Mouse (Mus musculus): ENCODE data around the gene Mansc1. TPM values are rescaled to one million over a fixed set of nuclear protein-coding genes. Genes with fewer than 3 reads are reported as not detected.

The Mansc1 gene
- polyA plus RNA-seq, 1 experiment from 2014 or later = 1.6 TPM

- Histone ChIP-seq H3K27ac (ENCODE audit: low read depth) (no peak overlapping the region), H3K27me3 (ENCODE audit: insufficient read depth, low read length) (no peaks in the 10 kb centered on the region), H3K9me3 (ENCODE audit: low read length) (no peaks in the 10 kb centered on the region), H3K4me1 (ENCODE audit: insufficient read depth) (no peaks in the 10 kb centered on the region; the same call in 1 of the 2 replicates), H3K4me2 (ENCODE audit: low read depth, low read length) (no peak overlapping the region), H3K4me3 (ENCODE audit: low read depth, low read length) (no peak overlapping the region), H3K36me3 (replicated peaks; ENCODE audit: insufficient read depth, low read length) (no peaks in the 10 kb centered on the region), H3K9ac (replicated peaks) (no peak overlapping the region)
- ATAC-seq = no peak
- WGBS (ENCODE audit: insufficient replicate concordance) = 56% methylated on average over 3 of the region's 3 CpGs
- DNase-seq = no peak
- TF ChIP-seq CTCF (IDR thresholded peaks at IDR 0.05; ENCODE audit: low read depth) = peak; percentile 21; the same call in 1 of the 2 replicates
- TF ChIP-seq EP300 (IDR thresholded peaks at IDR 0.05; ENCODE audit: low read depth) = no peak
These were observed 14.7 kb downstream of the Mansc1 start for GRCm38 (mm10) chr6:134617589-134617988.

GRCm38 (mm10) chr6:134614723-134615648 lies 17.3 kb downstream of the Mansc1 start:
- Histone ChIP-seq H3K4me3 (ENCODE audit: low read depth, low read length) (peak overlapping the region; percentile 41), H3K36me3 (replicated peaks; ENCODE audit: insufficient read depth, low read length) (no peaks in the 10 kb centered on the region), H3K9me3 (ENCODE audit: low read length) (no peaks in the 10 kb centered on the region), H3K9ac (replicated peaks) (0 out of 2 replicates have a peak overlapping the region, but pooled peaks have one; percentile 22), H3K4me2 (ENCODE audit: low read depth, low read length) (peak overlapping the region; percentile 78), H3K27ac (ENCODE audit: low read depth) (peak overlapping the region; percentile 72), H3K4me1 (ENCODE audit: insufficient read depth) (no peaks in the 10 kb centered on the region; the same call in 1 of the 2 replicates), H3K27me3 (ENCODE audit: insufficient read depth, low read length) (no peaks in the 10 kb centered on the region)
- peak; percentile 97 for ATAC-seq
- 11% methylated on average over 16 of the region's 16 CpGs for WGBS (ENCODE audit: insufficient replicate concordance)
- TF ChIP-seq CTCF (IDR thresholded peaks at IDR 0.05; ENCODE audit: low read depth) = peak; percentile 99
- peak; percentile 57 for TF ChIP-seq EP300 (IDR thresholded peaks at IDR 0.05; ENCODE audit: low read depth)
- DNase-seq = peak; percentile 89

DNA sequence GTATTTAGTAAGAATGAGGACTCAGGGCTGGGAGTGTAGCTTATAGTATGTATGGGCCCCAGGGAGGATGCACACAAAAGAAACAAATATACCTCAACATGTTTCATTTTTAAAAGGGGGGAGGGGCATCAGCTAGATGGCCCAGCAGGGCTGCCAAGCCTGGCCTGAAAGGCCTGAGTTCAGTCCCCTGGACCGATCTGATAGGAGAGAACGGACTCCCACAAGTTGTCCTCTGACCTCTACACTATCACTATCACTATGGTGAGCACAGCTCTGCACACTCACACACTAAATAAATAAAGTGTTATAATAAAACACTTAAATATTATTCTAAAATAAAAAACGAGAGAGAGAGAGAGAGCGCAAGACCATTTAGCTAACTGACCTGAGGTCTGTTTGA lies 18.0 kb downstream of the Mansc1 start:
- H3K4me1 ChIP-seq (ENCODE audit: insufficient read depth) = no peaks in the 10 kb centered on the region; the same call in 1 of the 2 replicates
- ATAC-seq = peak; percentile 74
- WGBS (ENCODE audit: insufficient replicate concordance) = 43% methylated on average over 4 of the region's 4 CpGs

GRCm38 (mm10) chr6:134611896-134612295 lies 20.4 kb downstream of the Mansc1 start:
- DNase-seq = no peak
- Histone ChIP-seq H3K4me1 (ENCODE audit: insufficient read depth) (no peaks in the 10 kb centered on the region; the same call in 1 of the 2 replicates), H3K4me3 (ENCODE audit: low read depth, low read length) (no peak overlapping the region), H3K27me3 (ENCODE audit: insufficient read depth, low read length) (no peaks in the 10 kb centered on the region), H3K27ac (ENCODE audit: low read depth) (no peak overlapping the region), H3K9me3 (ENCODE audit: low read length) (no peaks in the 10 kb centered on the region), H3K9ac (replicated peaks) (no peak overlapping the region), H3K4me2 (ENCODE audit: low read depth, low read length) (no peak overlapping the region), H3K36me3 (replicated peaks; ENCODE audit: insufficient read depth, low read length) (no peaks in the 10 kb centered on the region)
- ATAC-seq = no peak
- WGBS (ENCODE audit: insufficient replicate concordance) = 65% methylated on average over 13 of the region's 13 CpGs
- TF ChIP-seq CTCF (IDR thresholded peaks at IDR 0.05; ENCODE audit: low read depth) (no peak), EP300 (IDR thresholded peaks at IDR 0.05; ENCODE audit: low read depth) (no peak)

More for the DNA sequence above, 18.0 kb downstream of the Mansc1 start:
- H3K9ac ChIP-seq (replicated peaks) = no peak overlapping the region
- no peak for TF ChIP-seq EP300 (IDR thresholded peaks at IDR 0.05; ENCODE audit: low read depth)
- no peak for TF ChIP-seq CTCF (IDR thresholded peaks at IDR 0.05; ENCODE audit: low read depth)
- H3K4me3 ChIP-seq (ENCODE audit: low read depth, low read length) = peak overlapping the region; percentile 41
- H3K4me2 ChIP-seq (ENCODE audit: low read depth, low read length) = peak overlapping the region; percentile 78
- H3K36me3 ChIP-seq (replicated peaks; ENCODE audit: insufficient read depth, low read length) = no peaks in the 10 kb centered on the region
- H3K27me3 ChIP-seq (ENCODE audit: insufficient read depth, low read length) = no peaks in the 10 kb centered on the region
- H3K27ac ChIP-seq (ENCODE audit: low read depth) = peak overlapping the region; percentile 72
- no peak for DNase-seq
- H3K9me3 ChIP-seq (ENCODE audit: low read length) = no peaks in the 10 kb centered on the region

GRCm38 (mm10) chr6:134610380-134610779 lies 21.9 kb downstream of the Mansc1 start:
- H3K9ac ChIP-seq (replicated peaks) = no peak overlapping the region
- no peak overlapping the region for H3K27ac ChIP-seq (ENCODE audit: low read depth)
- ATAC-seq (no peak), DNase-seq (no peak)
- no peaks in the 10 kb centered on the region for H3K36me3 ChIP-seq (replicated peaks; ENCODE audit: insufficient read depth, low read length)
- no peak for TF ChIP-seq EP300 (IDR thresholded peaks at IDR 0.05; ENCODE audit: low read depth)
- H3K4me2 ChIP-seq (ENCODE audit: low read depth, low read length) = no peak overlapping the region
- H3K4me3 ChIP-seq (ENCODE audit: low read depth, low read length) = no peak overlapping the region
- no peaks in the 10 kb centered on the region; the same call in 1 of the 2 replicates for H3K4me1 ChIP-seq (ENCODE audit: insufficient read depth)
- no peaks in the 10 kb centered on the region for H3K9me3 ChIP-seq (ENCODE audit: low read length)
- no peaks in the 10 kb centered on the region for H3K27me3 ChIP-seq (ENCODE audit: insufficient read depth, low read length)
- WGBS (ENCODE audit: insufficient replicate concordance) = 83% methylated on average over 9 of the region's 9 CpGs

DNA sequence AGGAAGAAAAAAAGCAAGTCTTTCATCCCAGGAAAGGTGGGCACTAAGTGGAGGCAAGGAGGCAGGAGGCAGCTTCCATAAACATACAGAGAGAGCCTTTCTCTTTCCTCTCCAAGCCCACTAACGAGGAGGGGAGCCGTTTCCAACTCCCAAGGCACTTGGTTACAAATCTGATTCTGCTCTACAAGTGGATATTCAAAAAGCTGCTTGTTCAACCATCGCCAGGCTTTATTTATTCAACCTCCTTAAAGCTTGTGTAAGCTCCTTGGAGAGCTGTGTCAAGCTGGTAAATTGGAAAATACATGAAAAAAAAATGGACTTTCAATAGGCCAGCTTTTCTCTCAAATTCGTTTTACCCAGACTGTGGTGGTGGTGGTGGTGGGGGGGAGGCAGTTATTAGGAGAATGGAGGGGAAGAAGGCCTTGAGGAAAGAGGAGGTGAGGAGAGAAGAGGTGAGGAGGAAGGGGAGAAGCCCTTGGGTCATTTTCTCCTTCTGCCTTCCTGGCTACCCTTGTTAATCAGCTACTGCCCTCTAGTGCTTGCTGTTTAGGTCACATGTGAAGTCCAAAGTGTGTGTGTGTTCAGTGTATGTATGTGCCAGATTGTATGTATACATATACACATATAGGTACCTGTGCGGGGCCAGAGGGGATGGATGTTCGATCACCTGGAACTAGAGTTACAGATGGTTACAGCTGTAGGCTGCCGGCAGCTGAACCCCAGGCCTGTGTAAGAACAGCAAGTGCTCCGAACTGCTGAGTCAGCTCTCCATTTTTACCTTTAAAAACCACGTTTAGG lies 25.1 kb downstream of the Mansc1 start:
- WGBS (ENCODE audit: insufficient replicate concordance) = 64% methylated on average over 9 of the region's 9 CpGs
- H3K4me1 ChIP-seq (ENCODE audit: insufficient read depth) = peaks cover 3% of the 10 kb centered on the region; the same call in 1 of the 2 replicates
- no peak overlapping the region for H3K4me2 ChIP-seq (ENCODE audit: low read depth, low read length)
- H3K27me3 ChIP-seq (ENCODE audit: insufficient read depth, low read length) = no peaks in the 10 kb centered on the region
- H3K4me3 ChIP-seq (ENCODE audit: low read depth, low read length) = no peak overlapping the region
- H3K36me3 ChIP-seq (replicated peaks; ENCODE audit: insufficient read depth, low read length) = no peaks in the 10 kb centered on the region
- no peak overlapping the region for H3K27ac ChIP-seq (ENCODE audit: low read depth)
- H3K9ac ChIP-seq (replicated peaks) = no peak overlapping the region
- H3K9me3 ChIP-seq (ENCODE audit: low read length) = no peaks in the 10 kb centered on the region
- TF ChIP-seq EP300 (IDR thresholded peaks at IDR 0.05; ENCODE audit: low read depth) (no peak), CTCF (IDR thresholded peaks at IDR 0.05; ENCODE audit: low read depth) (peak; percentile 91)
- ATAC-seq = peak; percentile 36; the same call in 1 of the 2 replicates
- no peak for DNase-seq
